Mouse (Mus musculus) natural killer cell, adult 2 months (primary cell): ENCODE measurements around the gene Thsd7a.

Source experiments
- DNase-seq, 2 experiments: peaks; one replicate each; pipeline ENCODE4 v3.0.0; 2022; ENCODE audit warnings: low spot score in 2 of 2

The Thsd7a gene

DNA sequence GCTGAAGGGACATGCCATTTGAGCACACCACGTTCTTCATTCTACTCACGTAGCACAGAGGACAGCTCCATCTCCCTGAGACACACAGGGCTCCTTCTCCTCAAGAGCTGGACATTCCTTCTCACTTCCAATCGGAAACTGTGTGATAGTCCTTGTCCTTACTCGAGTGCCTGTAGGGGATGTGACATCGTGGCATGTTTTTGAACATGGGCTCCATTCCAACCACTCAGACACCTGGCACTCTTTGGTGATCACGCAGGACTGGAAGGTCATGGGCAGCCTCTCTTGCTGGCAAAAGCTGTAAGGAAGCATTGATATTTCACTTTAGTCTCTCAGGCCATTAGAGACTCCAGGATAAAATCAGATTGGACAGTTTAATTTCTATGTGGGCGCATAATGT lies 245.3 kb downstream of the Thsd7a start:
- DNase-seq, result no peak

DNA sequence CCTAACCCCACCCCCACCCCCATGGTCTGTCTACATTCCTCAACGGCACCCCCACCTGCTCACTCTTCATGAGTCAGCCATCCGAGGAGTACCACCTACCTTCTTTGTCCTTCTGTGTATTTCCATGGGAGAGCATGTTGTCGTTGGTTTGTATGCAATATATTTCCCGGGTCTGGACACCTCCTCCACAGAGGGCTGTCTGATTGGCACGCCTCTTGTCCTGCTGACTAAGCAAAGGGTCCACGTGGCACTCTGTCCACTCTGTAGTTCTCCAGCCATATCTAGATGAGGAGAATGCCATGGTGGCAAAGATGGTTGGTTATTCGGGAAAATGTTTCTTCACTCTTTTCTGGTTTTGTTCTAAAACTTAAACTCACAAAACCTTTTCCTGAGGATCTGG lies 248.3 kb downstream of the Thsd7a start:
- DNase-seq, result no peak

DNA sequence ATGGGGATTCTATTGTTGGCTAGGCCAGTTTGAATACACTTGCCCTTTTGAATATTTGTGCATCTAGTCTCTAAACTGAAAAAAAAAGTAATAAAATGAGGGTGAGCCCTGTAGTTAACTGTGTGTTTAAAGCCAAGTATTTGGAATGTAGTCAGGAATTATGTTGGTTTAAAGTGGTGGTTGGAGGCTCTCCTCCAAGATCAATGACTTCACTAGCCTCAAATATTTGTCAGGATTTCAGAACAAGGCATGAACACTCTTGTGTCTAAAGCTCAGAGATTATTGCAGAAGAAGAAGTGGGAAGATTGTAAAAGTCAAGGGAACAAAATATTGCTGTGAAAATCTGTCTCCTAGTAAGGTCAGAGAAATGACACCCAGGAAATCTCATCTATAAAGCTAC lies 249.3 kb downstream of the Thsd7a start:
- DNase-seq, result no peak

DNA sequence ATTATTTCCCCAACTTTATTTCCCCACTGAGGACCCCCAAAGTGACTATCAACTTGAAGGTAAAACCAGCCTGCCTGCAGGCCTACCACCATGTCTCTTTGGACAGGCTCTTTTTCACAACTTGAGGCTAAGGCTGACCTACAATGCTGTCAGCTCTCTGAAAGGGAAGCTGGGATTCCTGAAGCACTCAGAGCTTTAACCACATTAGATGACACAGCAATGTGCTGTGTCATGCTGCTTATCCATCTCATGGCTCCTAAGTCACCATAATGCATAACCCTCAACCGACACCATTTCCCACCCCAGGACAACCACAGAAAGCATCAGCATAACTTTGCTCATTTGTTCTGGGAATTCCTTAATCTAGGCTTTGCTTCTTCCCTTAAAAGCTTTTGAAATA lies 255.6 kb downstream of the Thsd7a start:
- no peak for DNase-seq

DNA sequence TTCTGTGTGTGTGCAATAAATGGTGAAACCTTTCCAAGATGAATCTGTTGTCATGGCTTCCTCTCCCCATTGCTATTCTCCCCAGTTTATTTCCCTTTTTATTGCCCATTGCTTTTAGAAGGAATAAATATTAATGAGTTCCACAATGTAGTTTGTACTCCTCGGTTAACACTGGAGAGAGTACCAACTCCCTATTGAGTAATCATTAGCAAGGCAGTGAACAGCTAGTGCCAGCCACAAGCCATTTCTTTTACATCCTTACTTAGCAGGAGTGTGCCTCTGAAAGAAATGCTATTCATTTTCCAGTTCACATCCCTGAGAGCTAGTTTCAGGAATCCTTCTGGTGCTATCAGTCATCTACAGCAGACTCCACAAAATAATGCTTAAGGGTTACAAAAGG lies 260.3 kb downstream of the Thsd7a start:
- DNase-seq, result no peak

DNA sequence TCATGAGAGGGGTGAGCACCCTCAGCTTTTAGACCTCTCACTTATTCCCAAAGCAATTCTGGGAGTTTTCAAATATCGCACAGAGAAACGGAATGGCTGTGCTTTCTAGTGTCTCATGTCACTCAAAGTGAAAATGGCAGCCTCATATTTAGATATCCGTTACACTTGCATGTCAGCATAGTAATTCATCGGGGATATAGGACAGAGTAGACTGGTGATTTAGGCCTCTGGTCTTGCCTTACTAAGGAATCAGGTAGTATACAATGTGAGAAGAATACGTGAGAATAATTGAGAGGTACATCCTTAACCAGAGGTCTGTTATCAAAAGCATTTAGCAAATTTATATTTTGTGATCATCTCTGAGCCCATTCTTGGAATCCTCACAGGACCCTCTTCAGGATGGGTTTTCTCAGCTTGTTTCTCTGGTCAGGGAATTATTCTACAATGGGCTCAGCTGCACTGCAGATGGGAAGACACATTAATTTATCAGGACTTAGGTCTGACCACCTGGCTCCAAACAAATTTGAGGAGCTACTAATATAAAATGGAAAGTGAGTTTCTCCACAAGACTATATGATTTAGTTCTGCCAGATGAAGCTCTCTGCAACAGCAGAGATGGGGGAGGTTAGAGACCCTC lies 267.6 kb downstream of the Thsd7a start:
- no peak for DNase-seq

DNA sequence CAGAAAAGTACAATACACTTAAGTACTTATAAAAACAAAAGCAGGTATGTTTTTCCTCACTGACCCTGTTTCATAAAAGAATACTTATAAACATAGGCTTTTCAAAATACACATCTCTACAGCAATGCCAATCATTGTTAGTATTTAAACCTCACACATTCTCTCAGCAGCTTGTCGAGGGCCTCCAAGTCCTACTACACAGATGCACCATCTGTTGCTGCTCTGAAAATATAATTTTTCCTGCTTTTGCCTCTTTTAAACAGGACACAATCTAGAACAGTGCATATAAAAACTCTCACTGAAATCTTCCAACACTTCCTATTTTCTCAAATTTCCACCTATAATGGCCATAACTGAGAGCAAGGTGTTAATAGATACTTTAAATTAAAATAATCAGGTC lies 270.9 kb downstream of the Thsd7a start:
- DNase-seq, result no peak

DNA sequence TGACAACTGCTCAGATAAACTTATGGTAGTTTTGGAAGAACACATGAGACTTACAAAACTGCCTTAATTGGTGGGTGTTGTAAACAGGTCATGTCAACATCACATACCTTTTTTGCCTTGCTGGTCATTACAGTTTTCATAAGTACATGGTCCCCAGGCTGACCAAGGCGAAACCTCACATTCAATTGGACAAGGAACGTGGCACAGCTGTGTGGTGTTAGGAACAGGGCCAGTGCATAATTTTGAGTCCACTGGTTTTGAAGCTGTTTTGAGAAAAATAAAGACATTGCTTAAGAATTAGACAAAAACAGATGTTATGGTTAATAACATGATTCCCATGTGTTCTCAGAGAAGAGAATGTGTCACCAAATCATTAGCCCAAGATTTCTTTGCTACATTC lies 278.3 kb downstream of the Thsd7a start:
- DNase-seq, result no peak

DNA sequence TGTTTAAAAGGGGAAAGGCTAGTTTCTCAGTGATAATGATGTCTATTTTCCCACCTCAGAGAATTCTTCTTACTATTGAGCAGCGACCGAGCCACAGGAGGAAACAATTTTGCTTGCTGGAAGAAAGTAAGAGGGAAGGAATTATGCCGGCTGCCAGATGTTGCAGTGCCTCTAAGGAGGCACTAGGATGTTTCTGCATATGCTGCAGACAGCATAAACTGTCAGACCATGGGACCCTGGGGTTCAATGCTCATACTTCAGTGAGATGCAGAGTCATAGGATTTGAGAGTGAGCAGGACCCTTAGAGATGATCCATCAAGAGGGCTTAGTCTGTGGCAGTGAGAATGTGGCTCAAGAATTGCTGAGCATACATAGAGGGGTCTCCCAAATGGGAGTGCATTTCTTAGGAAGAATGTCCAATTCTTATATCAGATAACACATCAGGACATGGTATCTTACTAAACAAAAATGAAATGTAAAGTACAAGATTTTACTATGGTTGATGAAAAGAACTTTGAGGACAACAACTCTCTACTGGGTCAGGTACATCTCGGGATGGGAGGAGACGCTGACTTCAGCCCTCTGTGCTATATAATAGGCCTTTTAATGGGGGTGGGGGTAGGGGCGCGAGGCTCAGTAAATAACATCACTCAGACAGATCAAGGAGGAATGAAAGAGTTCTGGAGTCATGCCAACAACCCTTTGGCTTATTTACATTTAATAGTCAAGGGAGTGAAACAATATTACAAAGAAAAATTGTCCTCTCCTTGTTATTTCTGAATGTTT lies 281.7 kb downstream of the Thsd7a start:
- DNase-seq, result no peak

DNA sequence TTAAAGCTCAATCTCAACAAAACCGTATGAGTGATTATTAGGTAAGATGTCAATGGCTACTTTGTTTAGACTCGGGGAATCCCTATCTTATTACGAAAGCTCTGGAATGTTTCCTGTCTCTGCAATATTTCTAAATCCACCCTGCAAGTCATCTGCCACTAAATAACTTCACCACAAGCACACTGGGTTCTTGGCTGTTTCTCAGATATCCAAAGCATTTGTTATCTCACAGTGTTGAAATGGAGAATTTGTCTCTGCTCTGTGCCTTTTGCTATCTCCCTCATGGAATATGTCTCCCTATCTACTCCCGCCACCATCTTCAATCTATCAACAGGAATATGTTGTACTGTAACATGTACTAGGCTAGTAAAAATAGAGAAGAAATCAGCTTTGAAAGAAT lies 290.4 kb downstream of the Thsd7a start:
- no peak for DNase-seq

DNA sequence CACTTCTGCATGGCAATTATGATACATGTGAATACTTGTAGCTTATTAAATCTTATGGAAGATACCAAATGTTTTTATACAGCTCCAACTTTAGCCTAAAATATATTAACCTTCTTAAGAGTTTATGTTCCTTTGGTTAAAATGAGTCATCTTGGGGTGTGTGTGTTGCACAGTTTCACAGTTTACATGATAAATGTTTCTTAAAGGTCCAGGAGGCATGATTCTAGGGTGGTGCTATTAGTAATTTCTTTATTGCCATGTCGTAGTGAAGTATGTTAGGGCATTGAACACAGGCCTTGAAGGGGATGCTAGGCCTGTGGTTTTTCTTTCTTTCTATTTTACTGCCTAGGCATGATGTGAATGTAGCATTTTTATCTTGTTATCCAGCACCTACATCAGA lies 291.8 kb downstream of the Thsd7a start:
- no peak for DNase-seq

DNA sequence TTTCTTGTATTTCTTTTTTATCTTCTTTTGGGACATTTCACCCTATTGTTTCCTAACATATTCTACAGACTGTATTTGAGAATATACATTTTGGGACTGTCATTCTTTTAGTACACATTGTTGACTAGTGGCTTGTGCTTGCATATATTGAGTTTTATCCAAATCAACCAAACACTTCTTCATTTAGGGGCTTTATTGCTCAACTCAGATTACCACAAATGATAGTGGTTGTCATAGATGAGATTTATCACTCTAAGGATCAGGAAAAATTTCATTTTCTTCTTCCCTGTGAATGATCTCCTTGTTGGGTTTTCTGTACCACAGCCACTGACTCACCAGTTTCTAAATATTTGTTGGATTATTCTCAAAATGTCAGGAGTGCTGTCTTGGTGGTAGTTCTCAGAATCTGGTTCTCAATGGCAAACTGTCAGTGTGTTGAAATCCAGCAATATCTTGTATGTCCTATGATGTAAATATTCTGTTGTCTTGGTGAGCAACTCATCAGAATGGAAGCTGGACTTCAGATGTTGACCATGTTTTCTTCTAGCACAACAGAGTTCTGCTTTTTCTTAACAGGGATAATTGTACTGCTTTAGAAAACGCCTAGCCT lies 294.2 kb downstream of the Thsd7a start:
- DNase-seq, result no peak

DNA sequence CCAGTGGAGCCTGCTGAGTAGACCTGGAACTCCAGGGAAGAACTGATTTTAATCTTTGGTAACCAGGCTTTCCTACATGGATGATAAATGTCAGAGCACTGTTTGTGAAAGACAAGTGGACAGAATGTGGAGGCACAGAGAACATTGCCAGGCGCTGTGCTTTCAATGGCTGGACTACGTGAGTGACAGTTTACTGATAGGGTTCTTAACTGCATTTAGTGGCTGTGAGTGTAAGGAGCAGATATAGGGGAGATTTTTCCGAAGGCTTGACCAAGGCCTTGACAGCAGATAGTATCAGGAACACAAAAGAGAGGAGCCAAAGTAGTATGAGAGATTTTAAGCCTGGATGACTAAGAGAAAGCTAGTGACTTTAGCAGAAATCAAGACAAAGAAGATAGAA lies 295.1 kb downstream of the Thsd7a start:
- no peak for DNase-seq

DNA sequence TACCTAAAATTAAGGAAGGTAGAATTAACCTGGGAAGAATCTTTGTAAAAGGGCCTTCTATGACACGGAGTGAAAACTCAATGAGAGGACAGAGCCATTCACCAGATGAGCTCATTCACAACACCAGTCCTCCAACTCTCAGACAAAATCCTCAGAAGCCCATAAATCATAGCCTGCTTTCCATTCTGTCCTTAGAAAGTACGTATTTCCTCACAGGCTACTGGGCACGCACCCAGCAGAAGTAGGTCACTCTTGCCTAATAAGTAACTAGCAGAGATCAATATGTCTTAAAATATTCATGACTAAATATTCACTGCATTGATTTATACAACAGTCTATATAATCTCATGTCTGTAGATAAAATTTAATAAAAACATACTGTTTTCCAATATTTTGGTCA lies 300.4 kb downstream of the Thsd7a start:
- no peak for DNase-seq

DNA sequence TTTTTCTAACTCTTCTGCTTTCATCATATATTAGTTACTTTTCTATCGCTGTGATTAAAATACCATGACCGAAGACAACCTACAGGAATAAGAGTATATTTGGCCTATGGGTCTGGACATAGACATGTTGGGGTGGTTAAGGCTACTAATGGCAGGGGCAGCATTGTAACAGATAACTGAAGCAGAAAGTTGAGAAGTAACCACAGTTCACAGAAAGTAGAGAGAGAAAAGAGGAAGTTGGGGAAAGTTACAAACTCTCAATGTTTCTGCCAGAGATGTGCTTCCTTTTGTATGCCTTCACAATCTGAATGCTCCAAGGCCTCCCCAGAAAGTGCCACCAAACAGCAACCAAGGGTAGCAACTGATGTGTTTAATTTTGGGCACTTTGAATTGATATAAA lies 303.7 kb downstream of the Thsd7a start:
- no peak for DNase-seq

DNA sequence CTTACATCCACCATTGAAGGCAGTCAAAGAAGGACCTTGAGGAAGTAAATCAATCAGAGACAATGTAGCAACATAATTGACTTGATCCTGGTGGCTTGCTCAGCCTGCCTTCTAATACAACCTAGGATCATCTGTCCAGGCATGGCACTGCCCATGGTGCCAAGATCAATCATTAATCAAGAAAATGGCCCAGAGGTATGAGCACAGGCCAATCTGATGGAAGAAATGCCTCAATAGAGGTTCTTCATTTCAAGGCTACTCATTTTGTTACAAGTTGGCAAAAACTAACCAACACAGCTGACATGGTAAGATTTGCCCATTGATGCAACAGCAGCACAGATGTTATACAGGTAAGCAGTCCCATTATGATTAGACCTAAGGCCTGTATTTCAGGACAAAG lies 309.6 kb downstream of the Thsd7a start:
- DNase-seq, result no peak

DNA sequence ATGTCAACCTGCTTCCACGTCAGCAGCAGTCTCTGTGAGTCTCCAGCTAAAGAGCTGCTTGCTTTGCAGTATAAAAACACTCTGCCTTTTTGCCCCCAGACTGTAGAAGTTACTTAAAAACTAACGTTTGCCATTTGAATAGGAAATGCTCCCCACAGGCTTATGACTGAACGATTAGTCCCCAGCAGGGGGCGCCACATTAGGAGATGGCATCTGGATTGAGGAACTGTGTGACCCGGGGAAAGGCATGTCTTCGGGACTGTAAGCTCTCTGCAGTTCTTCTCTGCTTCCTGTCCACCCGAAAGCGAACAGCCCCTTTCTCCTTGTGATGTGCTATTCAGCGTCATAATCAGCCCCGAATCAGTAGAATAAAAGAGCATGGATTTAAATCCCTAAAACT lies 330.1 kb downstream of the Thsd7a start:
- no peak for DNase-seq

DNA sequence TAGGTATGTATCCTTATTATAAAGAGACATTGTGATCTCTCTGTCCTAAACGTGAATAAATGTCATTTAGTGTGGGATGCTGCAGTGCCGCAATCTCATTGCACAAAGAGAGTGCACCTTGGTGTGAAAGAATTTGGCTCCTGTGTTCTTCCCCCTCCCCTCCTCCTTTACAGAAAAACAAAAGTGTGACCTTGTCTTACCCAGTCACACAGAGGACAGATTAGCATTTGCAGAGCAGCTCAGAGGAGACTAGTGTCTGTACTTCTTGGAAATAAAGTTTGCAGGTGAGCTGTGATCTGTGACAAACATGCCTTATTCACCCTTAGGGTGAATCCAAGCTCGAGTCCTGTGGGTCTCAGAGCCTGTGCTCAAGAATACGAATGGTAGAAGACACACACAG lies 332.2 kb downstream of the Thsd7a start:
- DNase-seq, result no peak

DNA sequence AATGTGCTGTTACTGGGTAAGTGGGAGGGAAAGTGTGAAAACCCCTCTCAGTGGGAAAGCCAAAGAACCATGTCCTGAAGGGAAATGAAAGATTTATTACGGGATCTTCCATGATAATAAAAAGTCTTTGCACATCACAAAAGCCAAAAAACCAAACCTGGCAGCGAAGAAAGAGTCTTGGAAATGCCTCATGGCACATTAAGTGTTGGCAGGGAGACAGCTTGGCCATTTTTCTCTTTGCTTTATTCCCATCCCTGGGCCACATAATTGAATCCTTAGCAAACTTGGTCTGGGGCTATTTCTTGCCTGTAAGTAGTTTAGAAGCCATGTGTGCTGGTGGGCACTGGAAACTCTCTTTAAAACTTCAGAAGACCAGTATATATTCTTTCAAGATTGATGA lies 344.8 kb downstream of the Thsd7a start:
- no peak for DNase-seq

DNA sequence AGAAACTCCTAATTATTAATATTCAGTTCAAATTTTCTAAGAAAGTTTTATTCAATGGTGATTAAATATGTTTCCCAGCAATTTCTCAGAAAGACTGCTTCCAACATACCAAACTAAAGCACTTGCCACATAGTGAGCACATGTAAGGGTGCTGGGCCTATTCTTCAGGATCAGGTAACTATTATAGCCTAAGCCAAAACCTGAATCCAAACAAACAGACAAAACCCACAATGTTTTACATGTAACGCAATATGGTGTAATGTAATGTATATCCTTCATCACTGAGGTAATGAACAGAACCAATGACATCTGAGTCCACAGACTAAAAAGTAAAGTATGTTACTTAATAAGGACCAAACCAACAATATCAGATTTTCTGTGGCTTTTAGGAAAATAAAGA lies 346.2 kb downstream of the Thsd7a start:
- no peak for DNase-seq

DNA sequence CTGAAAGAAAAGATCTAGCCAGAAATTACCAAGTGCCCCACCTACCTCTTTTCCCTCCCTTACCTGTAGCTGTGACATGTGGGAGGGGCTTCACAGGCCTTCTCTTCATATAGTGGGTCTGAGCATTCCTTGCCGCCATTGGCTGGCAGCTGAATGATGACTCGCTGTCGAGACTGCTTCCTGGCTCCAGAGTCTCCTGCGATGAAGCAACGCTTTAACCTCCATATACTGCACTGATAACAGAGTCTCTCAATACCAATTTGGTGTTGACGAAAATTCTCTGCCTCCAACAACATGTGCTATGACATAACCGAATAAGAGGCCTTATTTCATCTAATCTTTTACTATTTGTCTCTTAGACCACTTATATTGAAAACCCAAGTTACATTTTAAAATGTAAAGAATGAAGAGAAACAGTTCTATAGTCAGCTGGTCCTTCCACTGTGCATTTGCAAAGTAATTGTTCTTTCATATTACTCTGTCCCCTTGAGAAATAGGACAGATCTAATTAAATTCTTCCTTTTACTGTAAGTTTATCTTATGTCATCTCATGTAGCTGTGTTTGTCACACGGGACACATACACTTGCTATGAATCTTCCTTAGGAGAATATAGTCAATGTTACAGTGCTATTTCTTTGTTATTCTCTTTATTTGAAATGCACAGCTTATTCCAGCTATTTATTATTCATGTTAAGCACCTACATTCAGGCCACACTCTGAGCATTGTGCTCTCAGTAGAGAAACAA lies 351.3 kb downstream of the Thsd7a start:
- no peak for DNase-seq

DNA sequence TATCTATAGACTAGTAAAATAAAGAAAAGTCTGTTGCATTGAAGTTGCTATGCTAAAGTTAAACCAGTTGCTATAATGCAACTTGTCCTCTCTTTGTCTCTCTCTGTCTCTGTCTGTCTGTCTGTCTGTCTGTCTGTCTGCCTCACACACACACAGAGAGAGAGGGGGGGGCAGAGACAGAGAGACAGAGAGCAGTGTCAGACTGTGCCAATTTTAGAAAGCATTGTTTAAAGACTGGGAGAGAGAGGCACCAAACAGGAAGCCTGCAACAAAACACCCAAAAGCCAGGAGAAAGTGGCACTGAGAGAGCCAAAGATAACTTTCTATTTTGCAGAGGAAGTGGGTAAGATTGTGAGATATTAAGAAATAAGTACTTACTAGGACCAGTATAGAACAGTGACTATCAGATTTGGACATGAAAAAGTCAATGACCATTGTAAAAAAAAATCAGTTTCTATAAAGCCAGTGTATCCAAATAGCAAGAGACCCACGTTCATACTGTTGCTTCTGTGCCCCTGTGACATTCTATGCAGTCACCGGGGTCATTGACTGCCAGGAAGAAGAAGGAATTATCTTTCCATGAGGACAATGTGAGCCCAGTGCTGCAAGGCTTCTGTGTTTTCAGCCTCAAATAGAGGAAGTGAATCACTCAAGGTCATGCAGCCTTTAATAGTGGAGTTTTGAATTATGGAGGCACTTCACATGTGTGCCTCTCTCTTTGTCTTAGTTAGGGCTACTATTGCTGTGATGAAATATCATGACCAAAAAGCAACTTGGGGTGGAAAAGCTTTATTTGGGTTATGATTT lies 355.4 kb downstream of the Thsd7a start:
- no peak for DNase-seq
